Mouse (Mus musculus): Measurements from ENCODE around the gene Naaladl2.
"Not testable (repeated sequence)": the region's sequence is repeated elsewhere in the genome, so short reads cannot be mapped to it uniquely, and the experiment has no call there.

Naaladl2 gene

GRCm38 (mm10) chr3:25143555-25144311, at the start of gene Naaladl2:
Gene Naaladl2, minus strand, starts transcription at chr3:25144261.
- peak; percentile 51 to 71 for DNase-seq (ENCODE audit: low spot score in 2 of 2)

DNA sequence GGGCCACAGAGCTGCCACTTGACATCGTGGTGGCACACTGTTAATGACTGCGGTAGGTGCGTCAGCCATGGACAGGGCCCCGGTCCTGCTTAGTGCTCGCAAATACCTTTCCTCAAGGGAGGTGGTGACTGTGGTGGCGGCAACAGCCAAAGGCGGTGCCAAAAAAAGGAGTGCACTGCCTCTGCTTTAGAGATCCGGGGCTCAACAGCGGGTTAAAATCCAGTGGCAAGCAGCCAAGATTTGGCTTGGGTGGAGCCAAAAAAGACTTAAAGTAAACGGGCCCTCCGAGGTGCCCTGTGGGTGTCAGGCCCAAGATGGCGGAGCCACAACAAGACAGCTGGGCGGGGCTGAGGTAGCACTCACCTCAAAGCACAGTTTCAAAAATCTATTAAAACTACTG, 7.7 kb upstream of the Naaladl2 start:
- no peak for DNase-seq (ENCODE audit: low spot score in 2 of 2)

DNA sequence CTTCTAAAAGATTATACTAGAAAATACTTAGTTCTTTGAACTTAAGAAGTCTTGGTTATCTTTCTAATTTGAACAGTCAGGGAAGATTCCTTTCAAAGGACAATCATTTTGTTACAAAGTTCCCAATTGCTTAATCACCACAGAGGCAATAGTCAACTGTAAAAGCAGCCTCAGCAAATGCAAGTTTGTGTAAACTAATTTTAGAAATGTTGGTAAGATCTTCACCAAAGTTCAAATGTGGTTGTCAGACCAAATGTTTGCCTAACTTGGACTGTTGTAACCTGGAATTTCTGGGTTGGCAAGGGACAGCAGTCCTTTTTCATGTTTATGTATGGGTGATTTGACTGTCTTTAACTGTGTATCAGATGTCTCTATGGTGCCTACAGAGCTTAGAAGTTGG, 3.2 kb upstream of the Naaladl2 start:
- no peak for DNase-seq (ENCODE audit: low spot score in 2 of 2)

DNA sequence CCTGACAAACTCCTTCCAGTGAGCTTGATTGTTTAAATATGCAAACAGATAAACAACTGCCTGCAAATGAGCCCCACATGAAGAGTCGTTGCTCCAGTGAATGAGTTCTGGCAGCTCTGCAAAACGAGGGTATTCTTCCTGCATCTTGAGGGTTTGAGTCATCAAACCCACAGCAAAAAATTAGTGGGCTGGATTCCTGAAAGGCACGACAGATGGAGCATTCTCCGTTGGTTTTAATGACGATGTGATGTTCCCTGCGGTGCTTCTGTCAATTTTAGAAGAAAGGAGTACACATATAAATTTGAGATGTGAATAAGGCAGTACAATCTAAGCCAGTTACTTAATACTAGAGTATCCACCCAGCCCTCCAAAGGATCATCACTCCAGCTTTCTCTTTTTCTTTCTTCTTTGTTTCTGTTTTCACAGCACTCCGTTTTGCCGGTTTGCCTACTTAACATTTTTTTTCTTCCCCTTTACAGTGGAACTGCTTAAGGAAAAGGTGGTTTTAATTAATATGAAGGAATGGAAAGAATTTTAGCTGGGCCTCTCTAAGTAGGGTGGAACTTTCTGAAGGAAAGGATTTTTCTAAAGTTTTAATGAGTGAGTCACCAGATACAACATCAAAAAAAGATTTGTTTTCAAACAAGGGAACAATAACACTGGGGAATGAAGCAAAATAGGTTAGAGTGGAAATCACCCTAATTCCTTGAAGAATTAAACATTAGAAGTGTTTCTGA, 1.1 kb upstream of the Naaladl2 start:
- DNase-seq (ENCODE audit: low spot score in 2 of 2), result peak; percentile 69 to 76

DNA sequence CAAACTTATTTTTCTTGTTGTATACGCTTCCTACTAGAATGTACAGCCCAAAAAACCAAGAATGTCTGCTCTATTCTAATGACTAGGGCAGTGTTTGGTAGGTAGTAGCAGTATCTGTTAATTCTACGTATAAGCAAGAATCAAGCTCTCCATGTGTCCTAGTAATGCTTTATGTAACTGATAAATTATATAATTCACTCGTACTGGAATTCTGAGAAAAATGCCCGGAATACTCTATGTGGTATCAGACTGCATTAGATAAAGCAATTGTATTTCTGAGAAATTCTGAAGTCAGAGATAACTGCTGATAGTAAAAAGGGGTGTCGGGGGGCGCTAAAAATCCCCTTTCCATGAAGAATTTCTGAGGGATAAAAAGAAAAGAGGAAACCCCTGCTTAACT, 950 bp downstream of the Naaladl2 start:
- DNase-seq (ENCODE audit: low spot score in 2 of 2), result no peak

GRCm38 (mm10) chr3:25131848-25132247, 12.2 kb downstream of the Naaladl2 start:
- DNase-seq (ENCODE audit: low spot score in 2 of 2), result peak in 1 of 2 experiments; percentile 28

GRCm38 (mm10) chr3:25127864-25128263, 16.2 kb downstream of the Naaladl2 start:
- no peak for DNase-seq (ENCODE audit: low spot score in 2 of 2)

DNA sequence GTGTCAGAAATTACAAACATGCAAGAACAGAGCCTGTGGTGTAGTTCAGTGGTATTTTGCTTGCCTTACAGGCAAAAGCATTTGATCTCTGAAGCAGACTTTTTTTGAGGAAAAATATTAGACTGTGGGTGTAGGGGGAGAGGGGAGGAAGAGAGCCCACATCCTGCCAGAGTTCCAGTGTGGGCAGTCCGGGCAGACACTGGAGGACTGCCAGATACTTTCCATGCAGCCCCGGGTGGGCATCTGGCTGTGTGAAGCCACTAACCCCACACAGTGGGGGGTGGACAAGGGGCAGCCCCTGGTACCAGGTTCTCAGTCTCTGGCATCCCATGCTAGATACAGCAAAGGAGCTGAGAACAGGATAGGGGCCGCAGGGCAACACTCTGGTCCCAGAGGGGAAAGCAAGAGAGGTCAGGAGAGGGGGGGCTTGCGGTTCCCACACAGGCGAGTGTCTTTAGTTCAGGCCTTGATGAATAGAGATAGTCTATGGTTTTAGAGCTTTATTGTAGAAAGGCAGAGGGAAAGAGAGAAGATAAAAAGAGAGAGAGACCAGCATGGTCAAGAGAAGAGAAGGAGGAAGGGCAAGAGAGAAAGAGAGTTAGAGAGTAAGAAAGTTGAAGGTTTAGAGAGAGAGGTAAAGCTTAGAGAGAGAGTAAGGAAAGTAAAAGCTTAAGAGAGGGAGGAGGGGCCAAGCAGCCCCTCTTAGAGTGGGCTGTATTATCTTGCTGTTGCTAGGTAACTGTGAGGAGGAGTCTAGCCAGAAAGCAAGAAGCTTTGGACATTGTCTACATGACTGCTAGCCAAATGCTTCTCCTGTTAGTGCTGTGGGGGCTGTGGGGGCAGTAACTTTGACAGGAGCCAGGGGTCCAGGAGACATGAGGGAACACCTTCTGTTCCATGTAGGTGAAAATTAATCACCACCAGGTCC, 18.9 kb downstream of the Naaladl2 start:
- no peak for DNase-seq (ENCODE audit: low spot score in 2 of 2)

DNA sequence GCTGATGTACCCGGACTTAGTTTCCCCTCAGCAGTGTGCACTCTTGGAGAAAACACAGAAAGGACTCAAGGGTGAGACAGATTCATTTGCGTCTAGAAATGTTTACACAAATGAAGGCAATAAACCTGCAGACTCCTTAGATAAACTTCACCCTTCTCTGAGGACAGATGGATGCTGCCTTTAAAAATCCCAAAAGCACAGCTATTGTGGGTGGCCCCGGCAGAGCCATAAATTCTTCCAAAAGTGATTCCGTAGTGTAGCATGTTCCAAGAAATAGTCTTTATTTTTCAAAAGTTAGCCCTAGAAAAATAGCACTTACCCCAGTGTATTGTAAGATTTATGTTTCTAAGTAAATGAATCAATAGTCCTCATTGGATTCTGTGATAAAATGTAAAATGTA, 31.0 kb downstream of the Naaladl2 start:
- DNase-seq (ENCODE audit: low spot score in 2 of 2), result no peak

DNA sequence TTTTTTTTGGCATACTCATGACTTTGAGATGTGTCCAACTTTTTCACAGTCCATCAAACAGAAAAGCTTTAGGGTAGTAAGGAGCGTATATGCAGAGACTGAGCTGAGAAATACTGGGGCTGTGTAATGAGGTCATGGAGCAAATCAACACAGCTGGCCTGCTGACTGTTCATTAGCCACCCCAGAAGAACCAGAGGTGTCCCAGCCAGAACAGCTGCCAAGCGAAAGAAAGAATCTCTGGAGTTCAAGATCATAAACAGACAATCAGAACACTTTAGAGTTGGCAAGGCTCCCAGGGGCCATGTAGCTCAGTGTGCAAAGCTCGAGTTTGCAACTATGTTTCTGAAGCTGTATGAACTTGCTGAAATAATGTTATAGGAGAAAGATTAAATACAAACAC, 35.1 kb downstream of the Naaladl2 start:
- DNase-seq (ENCODE audit: low spot score in 2 of 2), result no peak

DNA sequence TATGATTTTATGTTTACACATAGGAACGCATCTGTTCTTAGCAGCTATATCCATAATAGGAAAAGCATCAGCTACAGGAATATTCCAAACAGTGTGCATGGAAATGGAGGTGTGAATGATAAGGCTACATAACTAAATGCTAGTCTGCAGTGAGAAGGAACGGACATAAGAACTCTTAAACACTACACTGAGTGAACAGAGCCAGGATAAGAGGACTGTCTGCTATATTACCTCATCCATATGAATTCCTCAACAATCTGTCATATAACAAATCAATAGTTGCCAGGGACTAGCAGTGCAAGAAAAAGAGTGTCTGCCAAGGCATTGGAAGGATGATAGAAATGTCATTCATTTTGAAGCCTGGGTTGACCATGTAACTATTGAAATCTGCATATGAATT, 51.1 kb downstream of the Naaladl2 start:
- DNase-seq (ENCODE audit: low spot score in 2 of 2), result no peak

- no peak for DNase-seq (ENCODE audit: low spot score in 2 of 2)
These were observed 68.3 kb downstream of the Naaladl2 start for GRCm38 (mm10) chr3:25075785-25076184.

DNA sequence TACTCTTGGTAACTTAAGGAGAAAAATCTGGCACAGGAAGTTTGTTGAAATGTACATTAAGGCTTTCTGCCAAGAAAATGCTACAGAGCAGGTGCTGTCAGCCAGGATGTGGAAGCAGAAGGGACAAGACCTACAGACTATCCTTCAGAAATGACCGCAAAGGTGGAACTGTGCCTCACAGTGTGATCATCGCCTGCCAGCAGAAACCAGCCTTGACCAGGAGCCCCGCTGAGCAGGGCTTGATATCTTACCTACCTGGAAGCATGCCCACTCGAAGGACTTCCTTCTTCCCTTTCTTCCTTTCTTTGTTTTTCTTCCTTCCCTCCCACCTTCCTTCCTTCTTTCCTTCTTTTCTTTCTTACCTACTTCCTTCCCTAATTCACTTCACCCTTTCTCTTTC, 69.8 kb downstream of the Naaladl2 start:
- no peak for DNase-seq (ENCODE audit: low spot score in 2 of 2)

DNA sequence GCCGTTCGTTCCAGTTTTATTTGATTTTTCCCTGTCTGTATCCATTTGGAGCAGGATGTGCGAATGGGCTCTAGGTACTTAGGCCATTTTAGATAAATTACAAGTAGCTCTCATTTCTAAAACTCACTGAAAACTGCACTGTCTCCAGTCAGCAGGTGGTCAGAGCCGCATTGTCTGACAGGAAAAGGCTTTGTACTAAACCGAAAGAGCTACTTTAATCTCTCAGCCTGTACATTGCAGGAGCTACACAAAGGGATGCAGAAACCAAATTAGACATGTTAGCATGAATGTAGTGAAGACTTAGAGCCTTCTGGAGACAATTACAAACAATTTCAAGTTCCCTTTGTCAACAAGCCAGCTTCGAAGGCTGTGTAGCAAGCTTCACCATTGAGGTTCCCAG, 70.2 kb downstream of the Naaladl2 start:
- no peak for DNase-seq (ENCODE audit: low spot score in 2 of 2)

DNA sequence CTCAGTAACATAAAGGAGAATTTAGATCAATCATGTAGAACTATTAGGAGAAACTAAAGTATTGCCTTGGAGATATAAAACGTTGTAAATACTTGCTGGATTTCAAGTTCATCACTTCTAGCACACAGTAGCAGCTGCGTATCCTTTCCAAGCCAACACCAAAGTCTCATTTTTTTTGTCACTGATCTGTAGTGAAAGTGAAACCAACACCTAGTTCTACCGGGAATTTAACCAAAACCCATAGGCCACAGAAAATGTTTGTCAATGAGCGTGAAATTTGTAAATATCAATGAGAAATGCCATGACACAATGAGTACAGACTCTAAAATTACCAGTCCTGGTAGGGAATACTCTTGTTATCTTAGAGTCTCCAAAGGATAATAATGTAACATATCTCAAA, 80.8 kb downstream of the Naaladl2 start:
- no peak for DNase-seq (ENCODE audit: low spot score in 2 of 2)

DNA sequence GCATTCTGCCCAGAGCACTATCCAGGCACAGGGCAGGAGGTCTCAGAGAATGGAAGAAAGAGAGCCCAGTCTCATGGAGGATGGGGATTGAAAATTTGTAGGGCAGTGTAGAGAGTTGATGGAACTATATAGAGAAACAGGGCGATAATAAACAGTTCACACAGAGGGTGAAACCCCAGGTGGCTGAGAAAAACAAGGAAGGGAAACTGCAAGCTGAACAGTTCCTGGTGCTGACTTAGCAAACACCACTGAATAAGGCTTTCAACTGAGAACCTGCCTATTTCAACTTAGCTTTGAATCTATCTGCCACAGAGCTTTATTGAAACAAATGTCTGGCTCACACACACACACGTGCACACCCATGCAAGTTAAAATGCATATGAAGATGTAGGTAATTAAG, 91.1 kb downstream of the Naaladl2 start:
- DNase-seq (ENCODE audit: low spot score in 2 of 2), result no peak

DNA sequence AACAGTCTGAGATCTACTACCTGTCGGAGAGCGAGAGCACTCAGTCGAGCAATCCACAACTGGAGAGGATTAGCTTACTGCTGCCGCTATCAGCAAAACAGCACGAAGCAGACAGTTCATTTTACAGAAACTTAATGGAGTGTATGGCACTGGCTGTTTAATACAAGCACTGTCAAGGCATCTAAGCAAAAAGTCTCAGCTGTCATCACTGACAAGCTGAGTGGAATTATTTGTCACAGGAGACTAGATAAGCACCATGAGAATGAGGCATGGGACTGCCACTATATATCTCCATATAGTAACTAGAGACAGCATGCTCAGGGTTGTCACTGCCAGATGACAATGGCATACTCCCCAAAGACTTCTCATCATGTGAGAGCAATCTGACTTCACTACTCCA, 124.1 kb downstream of the Naaladl2 start:
- peak in 1 of 2 experiments; percentile 3 for DNase-seq (ENCODE audit: low spot score in 2 of 2)

GRCm38 (mm10) chr3:25010751-25011150, 133.3 kb downstream of the Naaladl2 start:
- no peak for DNase-seq (ENCODE audit: low spot score in 2 of 2)

DNA sequence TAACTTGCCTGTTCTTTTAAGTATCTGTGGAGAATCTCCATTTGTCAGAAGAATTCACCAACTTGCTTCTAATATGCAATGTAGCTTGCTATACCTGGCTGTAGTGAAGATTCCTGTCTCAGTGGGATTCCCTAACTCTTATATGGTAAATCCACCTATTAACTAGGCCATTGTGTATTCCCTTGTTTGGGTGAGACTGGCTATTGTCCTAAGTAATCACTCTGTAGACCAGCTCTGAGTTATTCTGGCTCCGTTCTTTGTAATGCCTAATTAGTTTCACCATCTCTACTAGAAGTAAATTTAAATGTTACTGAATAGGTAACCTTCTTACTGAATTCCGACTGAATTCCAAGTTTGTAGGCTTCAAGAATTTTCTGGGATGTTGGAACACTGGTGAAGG, 137.3 kb downstream of the Naaladl2 start:
- DNase-seq (ENCODE audit: low spot score in 2 of 2), result not testable (repeated sequence)

DNA sequence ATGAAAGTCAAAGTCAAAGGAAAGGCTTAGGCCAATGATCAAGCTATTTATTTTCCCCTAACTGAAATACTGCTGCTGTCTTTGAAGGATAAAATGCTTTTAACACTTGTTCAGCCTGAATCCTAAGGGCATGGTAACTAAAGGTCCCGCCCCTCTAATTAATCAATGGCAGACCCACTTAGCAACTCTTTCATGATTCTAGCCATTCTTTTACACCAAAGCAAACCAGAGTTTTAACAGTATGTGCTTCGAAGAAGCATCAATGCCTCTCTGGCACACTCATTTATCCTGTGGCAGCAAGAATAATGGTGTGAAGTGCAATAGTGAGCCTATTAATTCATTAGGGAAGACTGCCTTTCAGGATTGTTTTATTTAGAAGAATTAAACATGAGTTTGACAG, 151.5 kb downstream of the Naaladl2 start:
- DNase-seq (ENCODE audit: low spot score in 2 of 2), result no peak

DNA sequence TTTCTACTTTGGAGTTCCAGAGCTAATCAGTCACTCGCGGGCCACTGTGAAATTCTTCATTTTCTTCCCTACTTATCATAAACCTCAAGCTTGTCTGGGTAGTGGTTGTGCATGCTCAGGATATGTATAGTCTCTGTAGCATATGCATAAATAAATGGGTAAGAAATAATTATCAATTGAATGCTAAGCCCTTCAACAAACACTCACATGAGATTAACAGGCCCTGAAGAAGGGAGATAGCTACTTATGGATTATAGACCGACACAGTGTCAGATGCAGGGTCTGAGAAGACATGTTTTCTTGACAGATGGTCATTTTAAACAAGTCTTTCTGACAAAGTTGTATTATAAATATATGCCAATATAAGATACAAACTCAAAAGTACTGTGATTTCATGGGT, 152.0 kb downstream of the Naaladl2 start:
- no peak for DNase-seq (ENCODE audit: low spot score in 2 of 2)

GRCm38 (mm10) chr3:24982111-24982510, 161.9 kb downstream of the Naaladl2 start:
- no peak for DNase-seq (ENCODE audit: low spot score in 2 of 2)

Data from right cerebral cortex, adult 2 months (tissue).